Mouse (Mus musculus) myocyte (in vitro differentiated cells): ENCODE measurements at regions not wholly inside any gene's neighbourhood (a gene's known extent, or its start where the extent isn't known, plus 50 kb on each side); places are given as distances from the start of the nearest gene placed in this dataset.

Source experiments
- CEBPB ChIP-seq: IDR thresholded peaks from 2 replicates; pipeline ENCODE4 v1.6.1; 2011; ENCODE audit warnings: mild to moderate bottlenecking, moderate library complexity; ENCODE audit not compliant: poor library complexity, insufficient read depth, severe bottlenecking
- E2F4 ChIP-seq: IDR thresholded peaks from one replicate; pipeline ENCODE4 v1.6.1; 2011; ENCODE audit warnings: mild to moderate bottlenecking, control low read depth, moderate library complexity; ENCODE audit not compliant: insufficient read depth
- MAX ChIP-seq: IDR thresholded peaks from one replicate; pipeline ENCODE4 v1.6.1; 2011; ENCODE audit warnings: low read depth, mild to moderate bottlenecking, control low read depth
- MYOD1 ChIP-seq, 3 experiments: IDR thresholded peaks; one replicate each; pipeline ENCODE4 v1.6.1; 2011; ENCODE audit warnings: control low read depth in 2 of 3, low read depth in 2 of 3, mild to moderate bottlenecking in 2 of 3, moderate library complexity in 1 of 3; ENCODE audit not compliant: insufficient read length in 2 of 3, control insufficient read depth in 1 of 3
- MYOG ChIP-seq, 3 experiments: IDR thresholded peaks; one replicate each; pipeline ENCODE4 v1.6.1; 2011; ENCODE audit warnings: control low read depth in 2 of 3, low read depth in 2 of 3, mild to moderate bottlenecking in 2 of 3; ENCODE audit not compliant: insufficient read length in 2 of 3, control insufficient read depth in 1 of 3, insufficient read depth in 1 of 3
- POLR2A ChIP-seq: IDR thresholded peaks from one replicate; pipeline ENCODE4 v1.6.1; 2011; ENCODE audit warnings: low read depth, mild to moderate bottlenecking, control low read depth, moderate library complexity; ENCODE audit not compliant: insufficient read length
- POLR2AphosphoS2 ChIP-seq: IDR thresholded peaks from one replicate; pipeline ENCODE4 v1.6.1; 2011; ENCODE audit warnings: low read depth, control low read depth; ENCODE audit not compliant: insufficient read length
- REST ChIP-seq: IDR thresholded peaks from one replicate; pipeline ENCODE4 v1.6.1; 2011; ENCODE audit warnings: mild to moderate bottlenecking, control low read depth, moderate library complexity; ENCODE audit not compliant: insufficient read depth, insufficient read length
- TCF12 ChIP-seq: IDR thresholded peaks from one replicate; pipeline ENCODE4 v1.6.1; 2011; ENCODE audit warnings: mild to moderate bottlenecking, control low read depth; ENCODE audit not compliant: poor library complexity, insufficient read depth, severe bottlenecking
- TCF3 ChIP-seq: IDR thresholded peaks from one replicate; pipeline ENCODE4 v1.6.1; 2011; ENCODE audit warnings: low read depth, control low read depth; ENCODE audit not compliant: insufficient read length
- USF1 ChIP-seq: IDR thresholded peaks from one replicate; pipeline ENCODE4 v1.6.1; 2011; ENCODE audit warnings: low read depth, mild to moderate bottlenecking, control low read depth, moderate library complexity

DNA sequence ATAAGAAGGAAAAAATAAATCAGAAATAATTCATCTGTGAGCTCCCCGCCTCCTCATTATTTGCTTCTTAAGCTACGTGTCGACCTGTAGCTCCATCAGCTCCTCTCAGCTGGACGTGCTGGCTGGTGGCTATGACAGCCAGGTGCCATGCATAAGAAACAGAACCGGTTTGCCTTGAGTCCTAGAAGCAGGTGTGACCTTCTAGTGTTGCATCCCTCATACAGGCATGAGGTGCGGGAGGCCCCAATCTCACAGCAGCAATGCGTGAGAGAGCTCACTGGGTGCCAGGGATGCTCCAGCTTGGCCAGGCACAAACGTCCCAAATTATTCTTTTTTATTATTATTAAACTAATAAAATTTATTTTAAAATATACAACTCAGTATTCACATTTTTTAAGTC, 153.0 kb downstream of the Thbs2 start:
- TF ChIP-seq POLR2A (no peak), MAX (no peak), POLR2AphosphoS2 (no peak), TCF12 (no peak), TCF3 (no peak), E2F4 (no peak), USF1 (no peak), MYOG (IDR thresholded peaks at IDR 0.05; ENCODE audit: control insufficient read depth in 1 of 3, insufficient read depth in 1 of 3, insufficient read length in 2 of 3, low read depth in 2 of 3) (no peak), REST (no peak), MYOD1 (IDR thresholded peaks at IDR 0.05; ENCODE audit: control insufficient read depth in 1 of 3, insufficient read length in 2 of 3, low read depth in 2 of 3) (no peak), CEBPB (no peak)
